Mouse (Mus musculus) lung, postnatal 0 days (tissue): ENCODE results near the gene Clybl. TPM values are rescaled to one million over a fixed set of nuclear protein-coding genes. Genes with fewer than 3 reads are reported as not detected.

Experiments used
- ATAC-seq: fragments of 200-750 bp; cut with Nextera tagmentation; 2 replicates; pipeline ENCODE4 v1.8.0; 2017; ENCODE audit warnings: moderate library complexity
- DNase-seq: peaks from one replicate; pipeline ENCODE4 v3.0.0-alpha.2; 2016; ENCODE audit warnings: low spot score
- H3K27ac ChIP-seq: fragments of 300-500 bp; sonication (generic); 2 replicates; pipeline ENCODE4 v1.5.1; 2014; ENCODE audit warnings: antibody characterized with exemption, mild to moderate bottlenecking, low read length, mixed read lengths
- H3K27me3 ChIP-seq: fragments of 300-500 bp; sonication (generic); replicated peaks from 2 replicates; pipeline ENCODE4 v1.6.1; 2014; ENCODE audit warnings: low read length, mixed read lengths; ENCODE audit not compliant: insufficient read depth
- H3K36me3 ChIP-seq: fragments of 300-500 bp; sonication (generic); 2 replicates; pipeline ENCODE4 v1.6.1; 2014; ENCODE audit warnings: low read length, mixed read lengths; ENCODE audit not compliant: insufficient read depth
- H3K4me1 ChIP-seq: fragments of 300-500 bp; sonication (generic); 2 replicates; pipeline ENCODE4 v1.6.1; 2014; ENCODE audit warnings: antibody characterized with exemption, low read depth, low read length, mixed read lengths; ENCODE audit not compliant: insufficient read depth
- H3K4me2 ChIP-seq: fragments of 300-500 bp; sonication (generic); replicated peaks from 2 replicates; pipeline ENCODE4 v1.6.1; 2014; ENCODE audit warnings: low read depth, mild to moderate bottlenecking, low read length, moderate library complexity, mixed read lengths
- H3K4me3 ChIP-seq: fragments of 300-500 bp; sonication (generic); 2 replicates; pipeline ENCODE4 v1.5.1; 2014; ENCODE audit warnings: low read depth, low read length
- H3K9ac ChIP-seq: fragments of 300-500 bp; sonication (generic); replicated peaks from 2 replicates; pipeline ENCODE4 v1.6.1; 2014; ENCODE audit warnings: low read depth, mild to moderate bottlenecking
- H3K9me3 ChIP-seq: fragments of 300-500 bp; sonication (generic); 2 replicates; pipeline ENCODE4 v1.6.1; 2016; ENCODE audit warnings: low read length, mixed read lengths
- CTCF ChIP-seq: IDR thresholded peaks from 2 replicates; pipeline ENCODE4 v1.5.1; 2016; ENCODE audit warnings: antibody characterized with exemption, mild to moderate bottlenecking
- EP300 ChIP-seq: IDR thresholded peaks from 2 replicates; pipeline ENCODE4 v1.6.1; 2016; ENCODE audit warnings: antibody characterized with exemption, mild to moderate bottlenecking, control low read depth
- WGBS: fragments of 180-500 bp; shearing (Covaris S2); extraction: QIAGEN DNeasy Blood & Tissue Kit; methylation state at CpG from one replicate; pipeline ENCODE4 v1.1.7; 2014; 5-methylcytosine and 5-hydroxymethylcytosine counted together
- polyA plus RNA-seq: library from polyadenylated mRNA; unstranded; fragments of >200 nt; fragmentation: Nextera tagmentation; extraction: Ambion mirVana; gene quantifications from 2 replicates; pipeline ENCODE4 v1.2.1, GENCODE M21; 2015

The Clybl gene
- polyA plus RNA-seq, 1 experiment from 2014 or later, result 9.2 TPM

GRCm38 (mm10) chr14:122150616-122151015 lies 30.9 kb upstream of the Clybl start:
- no peak overlapping the region for H3K9ac ChIP-seq
- ATAC-seq (no peak), DNase-seq (no peak)
- H3K4me3 ChIP-seq, result no peak overlapping the region
- H3K36me3 ChIP-seq, result peaks cover 61% of the 10 kb centered on the region
- H3K9me3 ChIP-seq, result no peaks in the 10 kb centered on the region
- H3K27me3 ChIP-seq, result no peaks in the 10 kb centered on the region
- 78% methylated on average over 5 of the region's 5 CpGs for WGBS
- no peaks in the 10 kb centered on the region for H3K4me1 ChIP-seq
- TF ChIP-seq CTCF (no peak), EP300 (no peak)
- H3K27ac ChIP-seq, result no peak overlapping the region
- no peak overlapping the region for H3K4me2 ChIP-seq

- H3K27me3 ChIP-seq, result no peaks in the 10 kb centered on the region
- WGBS, result 56% methylated on average over 7 of the region's 7 CpGs
Observed at GRCm38 (mm10) chr14:122157738-122158137, 23.8 kb upstream of the Clybl start.

DNA sequence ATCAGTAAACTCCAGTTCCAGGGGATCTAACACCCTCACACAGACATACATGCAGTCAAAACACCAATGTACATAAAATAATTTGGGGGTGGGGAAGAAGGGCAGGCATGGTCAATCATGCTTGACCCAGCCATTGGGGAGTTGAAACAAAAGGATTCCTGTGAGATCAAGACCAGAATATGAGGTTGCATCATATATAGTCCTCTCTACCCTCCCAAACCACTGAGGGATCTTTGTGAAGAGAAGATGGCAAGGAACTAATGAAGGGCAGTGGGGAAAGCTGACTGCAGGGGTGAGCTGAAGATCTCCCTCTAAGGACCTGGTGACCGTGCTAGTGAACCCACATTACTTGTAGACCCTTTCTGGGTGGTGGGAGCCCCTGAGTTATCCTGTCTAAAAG lies 20.6 kb upstream of the Clybl start:
- Histone ChIP-seq H3K4me2 (no peak overlapping the region), H3K27ac (no peak overlapping the region), H3K4me3 (no peak overlapping the region), H3K9ac (no peak overlapping the region), H3K4me1 (no peaks in the 10 kb centered on the region), H3K27me3 (no peaks in the 10 kb centered on the region), H3K9me3 (no peaks in the 10 kb centered on the region), H3K36me3 (0 out of 2 replicates have a peak, but pooled peaks cover under 1% of the 10 kb centered on the region)
- DNase-seq (no peak), ATAC-seq (no peak)
- TF ChIP-seq EP300 (no peak), CTCF (no peak)
- WGBS, result 100% methylated on average over 1 of the region's 1 CpGs

More at GRCm38 (mm10) chr14:122157738-122158137, 23.8 kb upstream of the Clybl start:
- H3K27ac ChIP-seq, result no peak overlapping the region
- DNase-seq, result peak; percentile 41
- no peak overlapping the region for H3K4me2 ChIP-seq
- TF ChIP-seq CTCF (no peak), EP300 (no peak)
- no peak overlapping the region for H3K4me3 ChIP-seq
- H3K9ac ChIP-seq, result no peak overlapping the region
- ATAC-seq, result peak; percentile 78
- no peaks in the 10 kb centered on the region for H3K4me1 ChIP-seq
- H3K36me3 ChIP-seq, result peaks cover 24% of the 10 kb centered on the region; the same call in 1 of the 2 replicates
- no peaks in the 10 kb centered on the region for H3K9me3 ChIP-seq

- TF ChIP-seq EP300 (no peak), CTCF (no peak)
- WGBS, result 79% methylated on average over 7 of the region's 7 CpGs
- DNase-seq (no peak), ATAC-seq (no peak)
- Histone ChIP-seq H3K9ac (no peak overlapping the region), H3K27me3 (no peaks in the 10 kb centered on the region), H3K9me3 (no peaks in the 10 kb centered on the region), H3K4me1 (no peaks in the 10 kb centered on the region; the same call in 1 of the 2 replicates), H3K4me2 (no peak overlapping the region), H3K36me3 (no peaks in the 10 kb centered on the region), H3K27ac (no peak overlapping the region), H3K4me3 (no peak overlapping the region)
Observed at GRCm38 (mm10) chr14:122168912-122169311, 12.6 kb upstream of the Clybl start.

DNA sequence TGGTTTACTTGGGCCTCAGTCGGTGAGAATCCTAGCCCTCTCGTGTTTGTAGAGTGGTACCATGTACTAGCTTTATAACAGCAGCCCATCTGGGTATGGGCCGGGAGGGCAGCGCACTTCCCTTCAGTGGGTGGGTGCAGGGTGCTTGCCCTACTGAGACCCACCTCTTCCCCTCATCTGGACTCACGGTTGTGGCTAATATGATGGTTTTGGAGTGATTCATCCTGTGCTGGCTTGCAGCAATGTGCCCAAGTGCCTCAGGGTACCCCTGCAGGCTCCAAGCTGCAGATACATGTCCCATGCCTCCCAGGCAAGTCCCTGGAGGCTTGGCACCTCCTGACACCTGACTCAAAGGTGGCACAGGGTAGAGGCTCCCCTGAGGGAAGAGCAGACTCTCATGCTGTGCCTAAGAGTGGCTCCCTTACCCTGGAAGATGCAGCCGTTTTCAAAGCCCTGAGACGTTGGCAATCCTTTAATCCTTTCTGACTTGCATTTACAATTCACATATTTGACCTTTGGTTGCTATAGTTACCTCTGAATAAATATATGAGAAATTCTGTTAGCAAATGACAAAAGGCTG lies 11.2 kb upstream of the Clybl start:
- no peaks in the 10 kb centered on the region for H3K27me3 ChIP-seq
- DNase-seq (no peak), ATAC-seq (no peak)
- H3K9ac ChIP-seq, result no peak overlapping the region
- WGBS, result 63% methylated on average over 7 of the region's 7 CpGs
- H3K4me2 ChIP-seq, result no peak overlapping the region
- H3K36me3 ChIP-seq, result no peaks in the 10 kb centered on the region
- H3K9me3 ChIP-seq, result no peaks in the 10 kb centered on the region
- no peak overlapping the region for H3K27ac ChIP-seq
- no peak overlapping the region for H3K4me3 ChIP-seq
- TF ChIP-seq CTCF, result no peak
- TF ChIP-seq EP300, result no peak
- H3K4me1 ChIP-seq, result no peaks in the 10 kb centered on the region; the same call in 1 of the 2 replicates

DNA sequence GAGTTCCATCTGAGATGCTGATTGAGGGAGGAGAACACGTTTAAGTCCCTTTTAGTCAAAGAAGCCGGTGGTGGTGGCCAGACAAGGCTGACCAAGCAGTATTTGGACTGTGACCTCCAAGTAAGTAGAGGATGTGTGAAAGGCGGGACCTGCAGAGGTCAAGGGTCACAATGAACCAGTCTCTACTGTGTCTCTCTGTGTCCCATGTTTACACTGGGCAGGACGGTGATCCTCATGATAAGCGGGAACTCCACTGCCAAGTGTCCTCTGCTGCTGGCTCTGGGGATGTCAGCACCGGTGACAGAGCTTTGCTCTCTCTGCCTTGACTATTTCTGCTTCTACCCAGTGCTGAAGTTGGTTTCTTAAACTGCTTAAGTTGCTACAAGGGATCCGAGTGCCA lies 10.5 kb upstream of the Clybl start:
- no peak for ATAC-seq

More for the DNA sequence above, 10.5 kb upstream of the Clybl start:
- no peaks in the 10 kb centered on the region for H3K27me3 ChIP-seq
- no peaks in the 10 kb centered on the region for H3K9me3 ChIP-seq
- 59% methylated on average over 7 of the region's 7 CpGs for WGBS
- DNase-seq, result no peak
- H3K4me3 ChIP-seq, result no peak overlapping the region
- H3K9ac ChIP-seq, result no peak overlapping the region
- no peak overlapping the region for H3K27ac ChIP-seq
- H3K4me1 ChIP-seq, result no peaks in the 10 kb centered on the region; the same call in 1 of the 2 replicates
- H3K4me2 ChIP-seq, result no peak overlapping the region
- no peaks in the 10 kb centered on the region for H3K36me3 ChIP-seq
- no peak for TF ChIP-seq EP300
- TF ChIP-seq CTCF, result no peak
